Mouse (Mus musculus) stomach, adult 2 months (tissue): ENCODE results near the gene Clpb. TPM values are rescaled to one million over a fixed set of nuclear protein-coding genes. Genes with fewer than 3 reads are reported as not detected.

ENCODE experiments used
- polyA plus RNA-seq: library from polyadenylated mRNA; depleted of rRNA; stranded (reverse); fragments of >200 nt; gene quantifications from 2 replicates; pipeline ENCODE4 v1.2.3, GENCODE M21; 2012; rRNA removed

Gene Clpb
- 8.9 and 9.3 TPM in 2 replicates for polyA plus RNA-seq

DNA sequence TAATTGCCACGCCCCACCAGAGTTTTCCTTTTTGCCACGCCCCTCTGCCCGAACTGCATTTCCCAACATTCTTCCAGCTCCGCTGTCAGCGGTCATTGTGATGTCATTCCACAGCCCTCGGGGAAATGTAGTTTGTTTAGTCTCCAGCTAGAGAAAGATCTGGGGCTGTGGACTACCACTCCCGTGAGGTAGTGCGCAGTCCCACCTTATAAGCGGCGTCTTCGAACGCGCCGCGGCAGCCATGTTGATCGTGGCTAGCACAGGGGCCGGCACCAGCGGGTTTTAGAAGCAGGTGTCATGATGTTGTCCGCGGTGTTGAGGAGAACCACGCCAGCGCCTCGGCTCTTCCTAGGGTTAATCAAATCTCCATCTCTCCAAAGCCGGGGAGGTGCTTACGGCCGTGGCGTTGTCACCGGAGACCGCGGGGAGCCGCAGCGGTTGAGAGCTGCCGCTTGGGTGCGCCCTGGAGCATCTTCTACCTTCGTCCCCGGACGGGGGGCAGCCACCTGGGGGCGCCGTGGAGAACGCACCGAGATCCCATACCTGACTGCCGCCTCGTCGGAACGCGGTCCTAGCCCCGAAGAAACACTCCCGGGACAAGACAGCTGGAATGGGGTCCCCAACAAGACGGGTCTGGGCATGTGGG, at the start of gene Clpb:
TSS of gene Clpb (plus strand) at position 120 of the 646 bp plus-strand sequence.

DNA sequence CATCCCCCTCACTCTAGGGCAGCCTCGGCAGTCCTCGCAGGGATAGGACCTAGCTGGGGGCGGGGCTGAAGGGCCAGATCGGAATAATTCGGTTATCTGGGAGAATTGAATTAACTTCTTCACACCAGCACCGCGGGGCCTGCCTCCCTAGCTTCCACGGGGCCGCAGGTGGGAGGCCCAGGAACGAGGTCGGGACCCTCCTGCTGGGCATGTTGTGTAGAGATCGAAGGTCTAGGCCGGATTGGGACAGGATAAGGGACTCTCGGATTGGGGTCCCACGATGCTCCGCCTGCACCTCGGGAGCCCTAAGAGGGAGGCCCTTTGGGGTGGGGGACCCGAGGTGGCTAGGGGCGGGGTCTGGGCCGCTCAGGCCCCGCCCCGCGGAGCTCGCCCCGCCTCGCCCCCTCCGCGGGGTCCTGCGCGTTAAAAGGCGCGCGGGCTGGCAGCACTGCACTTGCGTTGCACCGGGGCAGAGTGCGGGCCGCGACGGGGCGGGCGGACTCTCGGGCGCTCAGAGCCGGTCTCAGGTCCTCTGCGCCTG, 154.5 kb downstream of the Clpb start, which contains the start of gene Phox2a:
TSS of gene Phox2a (plus strand) at position 453 of the 541 bp plus-strand sequence.

GRCm38 (mm10) chr7:101837606-101838471, 174.4 kb downstream of the Clpb start, which contains the start of gene Inppl1:
Gene Inppl1, minus strand, starts transcription at chr7:101838229.

Other genes starting within 250 kb of the Clpb start
- 8.5 and 9.0 TPM in 2 replicates for gene Pde2a, start 241.9 kb upstream of the Clpb start, polyA plus RNA-seq
- gene Art2b, start 78.0 kb upstream of the Clpb start, polyA plus RNA-seq, result 0.13 TPM in 1 of 2 replicates, not detected in the other
- gene Phox2a, start 154.7 kb downstream of the Clpb start, polyA plus RNA-seq, result 0.84 and 1.1 TPM in 2 replicates
- 74.6 and 87.9 TPM in 2 replicates for gene Inppl1, start 174.6 kb downstream of the Clpb start, polyA plus RNA-seq
- gene Folr2, start 193.6 kb downstream of the Clpb start, polyA plus RNA-seq, result 5.5 and 6.8 TPM in 2 replicates
- gene Anapc15, start 200.1 kb downstream of the Clpb start, polyA plus RNA-seq, result 34.4 and 45.5 TPM in 2 replicates
- gene Folr1, start 207.2 kb downstream of the Clpb start, polyA plus RNA-seq, result 0.87 and 1.6 TPM in 2 replicates
- 136 and 171 TPM in 2 replicates for gene Lamtor1, start 242.3 kb downstream of the Clpb start, polyA plus RNA-seq
- gene Tomt, start 242.7 kb downstream of the Clpb start, polyA plus RNA-seq, result 0.04 TPM in 1 of 2 replicates, not detected in the other